Mouse (Mus musculus) left cerebral cortex, adult 9 months (tissue): ENCODE measurements around the gene Hmgcs2.

Source experiments
- DNase-seq, 2 experiments: peaks; one replicate each; pipeline ENCODE4 v3.0.0; 2022; ENCODE audit warnings: low spot score in 2 of 2

Gene Hmgcs2

DNA sequence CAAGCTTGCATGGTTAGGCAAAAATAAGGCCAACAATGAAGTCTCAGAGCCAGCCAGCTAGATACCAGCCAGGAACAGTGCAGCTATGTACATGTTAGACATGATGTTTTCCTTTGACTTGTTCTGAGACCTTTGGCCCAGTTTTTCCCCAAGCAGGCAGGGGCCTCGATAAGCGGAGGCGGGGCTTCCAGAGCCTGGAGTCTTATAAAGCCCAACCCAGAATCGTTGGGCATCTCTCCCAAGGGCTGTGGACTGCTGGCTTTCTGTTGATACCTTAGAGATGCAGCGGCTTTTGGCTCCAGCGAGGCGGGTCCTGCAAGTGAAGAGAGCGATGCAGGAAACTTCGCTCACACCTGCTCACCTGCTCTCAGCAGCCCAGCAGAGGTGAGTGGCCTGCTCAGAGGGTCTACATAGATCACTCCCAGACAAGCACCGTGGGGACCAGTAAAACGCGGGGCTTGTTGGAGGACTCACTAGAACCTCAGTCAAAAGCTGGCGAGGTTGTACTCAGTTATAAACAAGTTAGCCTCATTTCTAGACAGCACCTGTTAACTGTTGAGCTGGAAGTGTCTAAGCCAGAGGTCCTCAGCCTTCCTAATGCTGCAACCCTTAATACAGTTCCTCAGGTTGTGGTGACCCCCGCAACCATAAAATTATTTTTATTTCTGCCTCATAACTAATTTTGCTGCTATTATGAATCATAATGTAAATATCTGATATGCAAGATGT, at the start of gene Hmgcs2:
Hmgcs2 (plus strand) TSS at position 232 of the 729 bp plus-strand sequence.
- DNase-seq = no peak

DNA sequence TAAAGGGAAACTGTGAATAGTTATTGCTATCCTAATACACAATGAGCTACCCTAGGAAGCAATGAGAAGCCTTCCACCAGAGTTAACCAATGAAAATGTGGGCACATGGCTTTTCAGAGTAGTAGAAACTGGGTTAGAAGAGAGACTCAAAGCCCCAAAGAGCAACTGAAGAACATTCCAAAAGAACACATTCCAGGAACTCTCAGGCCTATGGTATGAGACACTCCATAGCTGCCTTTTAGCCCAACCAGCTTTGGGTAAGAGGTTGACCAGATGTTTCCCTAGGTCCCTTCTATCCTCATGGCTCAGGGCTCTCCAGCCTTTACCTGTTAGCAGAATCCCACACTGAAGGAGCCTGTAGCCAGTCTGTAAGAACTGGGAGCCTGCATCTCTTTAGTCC, 46.7 kb upstream of the Hmgcs2 start:
- no peak for DNase-seq

DNA sequence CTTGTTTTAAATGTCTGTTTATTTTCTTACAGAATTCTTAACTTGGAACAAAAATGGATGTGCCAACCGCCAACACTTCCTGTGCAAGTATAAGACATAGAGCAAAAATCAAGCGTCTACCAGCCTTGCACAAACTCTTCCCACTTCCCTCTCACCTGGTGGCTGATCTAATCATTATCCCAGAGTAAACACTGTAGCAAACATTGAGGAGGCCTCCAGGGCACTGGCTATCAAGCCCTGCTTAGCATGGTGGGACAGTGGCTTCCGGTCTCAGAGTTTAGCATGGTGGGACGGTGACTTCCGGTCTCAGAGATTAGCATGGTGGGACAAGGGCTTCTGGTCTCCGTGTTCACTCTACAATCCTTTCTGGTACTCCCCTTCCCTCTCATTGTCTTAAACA, 44.0 kb upstream of the Hmgcs2 start:
- DNase-seq = no peak

DNA sequence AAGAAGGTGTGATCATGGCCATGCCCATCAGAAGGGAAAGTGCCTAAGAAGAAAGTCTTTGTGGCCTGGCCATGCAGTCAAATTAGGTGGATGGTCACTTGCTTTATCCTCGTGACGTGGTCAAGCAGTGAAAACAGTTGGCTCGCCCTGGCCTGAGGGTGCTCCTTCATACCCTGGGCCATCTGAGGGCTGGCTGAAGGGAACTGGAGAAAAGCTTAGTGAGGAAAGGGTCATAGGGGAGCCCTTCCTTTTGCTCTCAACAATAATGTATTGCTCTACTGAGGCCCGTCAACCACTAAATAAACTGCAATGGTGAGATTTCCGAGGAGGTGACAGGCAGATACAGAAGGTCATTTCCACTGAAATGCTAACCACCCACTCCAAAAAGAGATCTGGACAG, 43.0 kb upstream of the Hmgcs2 start:
- no peak for DNase-seq

DNA sequence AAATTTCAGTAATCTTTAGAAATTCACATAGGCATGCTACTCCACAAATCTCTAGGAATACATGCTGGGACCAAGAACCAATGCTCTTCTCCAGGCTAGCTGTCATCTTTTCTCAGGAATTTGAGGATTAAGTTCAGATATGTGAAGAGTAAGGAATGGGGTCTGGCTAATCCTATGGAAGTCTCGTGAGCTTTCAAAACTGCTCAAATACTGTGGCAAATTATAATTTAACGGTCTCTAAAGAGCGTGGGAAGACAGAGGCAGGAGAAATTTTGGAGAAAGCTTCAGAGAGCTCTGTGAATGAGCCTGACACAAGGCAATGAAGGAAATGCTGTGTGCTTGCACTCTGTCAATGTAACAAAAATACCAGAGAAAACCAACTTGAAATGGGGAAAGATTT, 42.1 kb upstream of the Hmgcs2 start:
- DNase-seq = no peak

DNA sequence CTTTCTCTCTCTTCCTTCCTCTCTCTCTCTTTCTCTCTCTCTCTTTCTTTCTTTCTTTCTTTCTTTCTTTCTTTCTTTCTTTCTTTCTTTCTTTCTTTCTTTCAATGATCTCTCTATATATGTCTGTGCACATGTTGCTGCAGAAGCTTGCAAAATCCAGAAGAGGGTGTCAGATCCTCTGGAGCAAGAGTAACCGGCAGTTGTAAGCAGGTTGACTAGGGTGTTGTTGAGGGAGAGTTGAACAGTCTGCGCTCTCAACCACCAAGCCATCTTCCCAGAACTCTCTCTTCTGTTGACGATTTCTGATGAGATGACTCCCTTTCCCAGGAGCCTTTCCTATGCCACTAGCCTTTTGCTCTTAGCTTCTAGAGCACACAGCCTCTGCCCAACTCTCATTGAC, 38.2 kb upstream of the Hmgcs2 start:
- DNase-seq = no peak

DNA sequence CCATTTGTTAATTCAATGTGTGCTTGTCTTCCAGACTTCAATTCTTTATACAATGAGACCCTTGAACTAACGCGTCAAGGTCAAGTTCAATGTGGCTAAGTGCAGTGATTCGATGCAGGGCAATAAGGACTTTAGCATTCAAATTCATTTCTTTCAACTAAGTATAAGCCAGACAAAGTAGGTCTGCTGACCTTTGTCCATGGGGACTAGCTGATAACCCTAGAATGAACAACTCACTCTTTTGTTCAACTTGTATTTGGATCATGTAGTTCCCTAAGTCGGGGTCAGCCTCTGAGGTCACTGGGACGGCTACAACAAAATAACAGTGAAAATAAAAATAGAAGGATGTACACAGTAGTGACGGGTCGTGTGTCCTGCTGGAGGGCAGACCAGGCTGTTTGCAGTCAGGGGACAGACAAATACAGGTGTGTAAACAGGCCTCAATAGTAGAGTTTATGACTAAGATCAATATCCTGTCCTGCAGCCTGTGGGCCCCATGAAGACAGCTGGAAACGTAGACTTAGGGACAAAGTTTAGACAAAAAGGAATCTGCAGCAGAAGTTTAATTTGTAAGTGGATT, 37.7 kb upstream of the Hmgcs2 start:
- no peak for DNase-seq

DNA sequence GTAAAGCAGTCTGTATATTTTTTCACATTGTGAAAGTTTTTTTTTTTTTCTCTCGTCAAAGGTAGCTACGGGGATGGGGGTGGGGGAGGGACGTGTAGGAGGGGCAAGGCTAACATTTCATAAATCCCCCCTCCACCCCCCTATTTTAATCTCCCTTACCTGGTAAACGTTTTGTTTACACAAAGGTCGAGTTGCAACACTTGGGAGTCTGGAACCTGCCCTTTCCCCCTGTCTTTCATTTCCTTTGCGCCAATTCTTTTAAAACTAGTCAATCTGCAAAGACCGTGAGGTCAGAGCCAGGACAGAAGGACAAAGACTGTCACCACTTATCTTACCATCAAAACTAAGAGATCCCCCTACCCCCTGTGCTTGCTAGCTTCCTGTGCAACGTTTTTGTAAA, 34.3 kb upstream of the Hmgcs2 start:
- no peak for DNase-seq

DNA sequence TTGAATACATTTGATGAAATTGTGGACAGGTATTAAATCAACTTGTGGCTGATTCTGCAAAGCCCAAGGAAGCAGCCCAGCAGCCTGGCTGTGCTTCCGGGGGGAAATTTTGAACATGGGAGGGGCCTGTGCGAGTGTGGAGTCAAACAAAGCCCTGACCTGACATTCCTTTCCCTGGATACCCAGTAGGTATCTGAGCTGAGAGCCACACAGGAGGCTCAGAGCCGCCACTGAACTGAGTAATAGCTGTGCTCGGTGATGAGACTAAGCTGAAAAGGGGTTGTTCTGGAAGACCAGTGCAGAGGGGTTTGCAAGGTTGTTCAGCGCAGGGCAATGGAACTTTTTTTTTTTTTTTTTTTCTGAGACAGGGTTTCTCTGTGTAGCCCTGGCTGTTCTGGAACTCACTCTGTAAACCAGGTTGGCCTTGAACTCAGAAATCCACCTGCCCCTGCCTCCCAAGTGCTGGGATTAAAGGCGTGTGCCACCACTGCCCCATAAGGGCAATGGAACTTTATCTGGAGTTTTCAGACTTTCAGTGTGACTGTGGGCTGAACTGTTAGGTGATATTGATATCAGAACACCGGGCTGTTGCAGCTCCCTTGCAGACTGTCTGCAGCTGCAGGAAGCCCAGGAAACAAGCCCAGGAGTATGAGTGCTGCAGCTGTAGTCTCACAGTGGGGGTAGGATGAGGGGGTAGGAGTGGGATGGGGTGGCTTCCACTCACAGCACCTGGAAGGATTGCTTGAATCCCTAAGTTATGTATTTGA, 33.1 kb upstream of the Hmgcs2 start:
- DNase-seq = no peak

DNA sequence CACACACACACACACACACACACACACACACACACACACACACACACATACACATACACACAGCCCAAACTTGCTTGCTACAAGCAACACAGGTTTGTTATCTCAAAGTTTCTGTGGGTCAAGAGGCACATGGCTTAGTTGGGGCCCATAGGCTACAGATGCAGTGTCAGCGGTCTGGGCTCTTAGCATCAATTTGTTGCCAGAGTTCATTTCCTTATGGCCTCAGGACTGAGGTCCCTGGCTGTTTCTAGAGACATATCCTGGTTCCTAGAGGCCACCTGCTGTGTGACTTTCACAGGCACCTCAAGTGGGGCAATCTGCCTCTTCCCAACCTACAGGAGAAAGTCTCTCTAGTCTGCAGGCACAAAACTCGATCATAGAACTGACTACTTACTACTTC, 30.9 kb upstream of the Hmgcs2 start:
- DNase-seq = no peak

DNA sequence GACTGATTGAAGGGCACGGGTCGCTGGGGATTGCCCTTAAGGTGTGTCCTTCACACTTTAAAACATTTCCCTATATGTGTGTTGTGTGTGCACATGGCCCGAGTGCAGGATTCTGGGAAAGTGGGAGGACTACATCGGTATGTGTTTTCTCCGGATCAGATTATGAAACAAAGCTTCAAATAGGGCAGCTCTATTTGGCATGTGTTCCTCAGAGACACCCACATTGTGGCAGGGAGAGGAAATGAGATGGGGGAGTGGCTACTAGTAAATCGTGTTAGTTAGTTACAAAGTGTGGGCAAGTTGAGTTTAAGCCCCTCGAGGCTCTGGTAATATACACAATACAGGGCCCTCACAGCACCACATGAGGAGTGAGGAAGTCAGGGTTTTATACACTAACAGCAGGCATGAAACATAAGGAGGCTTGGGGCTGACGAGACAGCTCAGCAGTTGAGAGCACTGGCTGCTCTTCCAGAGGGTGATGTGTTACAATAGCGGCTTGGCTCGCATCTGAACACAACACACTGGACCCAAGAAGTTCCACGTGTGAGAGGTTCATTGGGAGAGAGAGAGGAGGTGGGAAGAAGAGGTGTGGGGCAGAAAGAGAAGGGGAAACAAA, 30.3 kb upstream of the Hmgcs2 start:
- DNase-seq = peak in 1 of 2 experiments; percentile 9

DNA sequence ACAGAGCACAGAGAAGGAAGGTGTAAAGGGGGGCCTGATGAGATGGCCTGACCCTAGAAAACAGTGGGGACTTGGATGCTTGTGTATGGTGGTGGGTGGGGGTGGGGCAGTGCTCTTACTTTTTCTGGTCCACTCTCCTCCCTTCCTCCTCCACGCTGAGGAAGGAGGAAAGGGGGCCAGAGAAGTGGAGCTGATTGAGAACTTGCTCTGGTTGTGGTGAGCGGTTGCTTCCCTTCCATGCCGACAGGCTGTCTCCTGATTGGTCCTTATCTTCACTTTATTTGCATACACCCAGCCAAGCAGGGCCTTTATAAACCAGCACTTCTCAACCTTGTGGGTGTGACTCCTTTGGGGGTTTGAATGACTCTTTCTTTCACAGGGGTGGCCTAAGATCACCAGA, 26.2 kb upstream of the Hmgcs2 start:
- DNase-seq = no peak

DNA sequence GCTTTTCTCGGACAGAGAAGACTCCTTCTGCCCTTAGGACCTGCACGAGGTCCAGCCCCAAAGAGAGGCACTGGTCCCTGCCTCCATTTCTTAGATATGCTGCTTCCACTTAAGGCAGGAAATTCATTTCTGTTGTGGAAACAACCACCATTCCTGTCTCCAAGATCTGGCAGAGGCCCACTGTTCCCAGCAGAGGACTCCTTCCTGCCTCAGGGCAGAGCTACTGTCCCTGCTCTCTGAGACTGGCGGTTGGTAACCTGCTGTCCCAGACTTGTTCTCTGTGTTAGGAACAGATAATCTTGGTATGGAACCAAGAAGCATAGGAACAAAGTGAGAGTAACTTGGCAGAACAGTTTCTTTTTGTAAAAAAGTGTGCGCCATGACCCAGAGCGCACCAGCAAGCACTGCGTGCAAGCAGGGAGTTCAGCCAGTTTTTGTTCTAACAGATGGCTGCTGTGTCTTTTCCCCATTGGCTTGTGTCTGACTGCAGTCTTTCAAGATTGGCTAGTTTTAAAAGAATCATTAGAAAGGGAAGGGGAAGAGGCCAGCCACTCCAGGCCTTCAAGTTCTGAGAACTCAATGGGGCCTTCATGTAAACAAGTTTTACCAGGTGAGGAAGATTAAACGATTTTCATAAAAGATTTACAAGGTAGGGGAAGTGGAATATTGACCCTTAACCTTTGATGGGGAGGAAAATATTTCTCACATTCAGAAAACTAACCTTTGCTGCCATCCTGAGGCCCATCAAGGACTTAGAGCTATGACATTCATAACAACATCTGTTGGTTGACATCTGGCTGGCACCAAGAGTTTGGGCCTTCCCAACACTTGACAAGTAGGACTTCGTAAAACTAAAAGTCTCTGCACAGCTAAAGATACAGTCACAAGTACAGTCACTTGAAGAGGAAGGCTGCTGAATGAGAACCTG, 25.3 kb upstream of the Hmgcs2 start:
- DNase-seq = no peak

DNA sequence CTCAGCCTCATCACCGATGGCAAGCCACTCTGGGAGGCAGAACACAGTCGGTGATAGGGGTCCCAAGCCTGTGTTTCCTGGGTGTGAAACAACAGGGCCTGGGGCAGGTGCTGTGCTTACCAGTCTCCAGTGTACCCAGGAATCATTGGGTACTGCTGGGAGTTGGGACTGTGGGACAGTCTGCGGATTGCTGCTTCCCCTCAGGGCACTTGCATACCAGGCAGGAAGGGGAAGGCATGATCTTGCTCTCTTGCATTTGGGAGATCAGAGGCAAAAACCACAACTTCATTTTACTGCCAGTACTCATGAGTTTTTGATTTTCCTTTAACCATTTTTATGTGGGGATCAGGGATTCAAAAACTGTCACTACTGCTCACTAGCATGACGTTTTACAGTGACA, 21.5 kb upstream of the Hmgcs2 start:
- DNase-seq = no peak

DNA sequence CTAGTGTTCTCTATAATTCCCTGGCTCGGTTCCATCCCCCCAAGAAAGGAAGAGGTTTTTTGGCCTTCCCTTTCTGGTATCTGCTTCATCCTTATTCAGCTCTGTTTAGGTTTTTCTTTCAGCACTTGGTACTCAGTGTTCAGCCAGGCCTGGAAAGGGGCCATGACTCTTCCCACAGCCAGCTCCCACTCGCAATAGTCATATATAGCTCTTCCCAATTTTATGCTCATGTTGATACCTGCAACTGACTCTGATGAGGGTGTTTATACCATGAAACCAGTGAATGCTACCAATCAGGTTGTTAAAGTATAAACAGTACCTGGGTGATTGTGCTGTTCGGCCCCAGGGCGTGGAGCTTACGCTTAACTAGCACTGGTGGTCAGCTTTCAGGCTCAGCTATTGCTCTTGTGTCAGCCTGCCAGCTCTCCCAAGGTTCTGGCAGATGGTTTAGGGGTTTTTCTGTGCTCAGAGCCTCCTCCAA, 20.9 kb upstream of the Hmgcs2 start:
- DNase-seq = peak; percentile 5 to 60

DNA sequence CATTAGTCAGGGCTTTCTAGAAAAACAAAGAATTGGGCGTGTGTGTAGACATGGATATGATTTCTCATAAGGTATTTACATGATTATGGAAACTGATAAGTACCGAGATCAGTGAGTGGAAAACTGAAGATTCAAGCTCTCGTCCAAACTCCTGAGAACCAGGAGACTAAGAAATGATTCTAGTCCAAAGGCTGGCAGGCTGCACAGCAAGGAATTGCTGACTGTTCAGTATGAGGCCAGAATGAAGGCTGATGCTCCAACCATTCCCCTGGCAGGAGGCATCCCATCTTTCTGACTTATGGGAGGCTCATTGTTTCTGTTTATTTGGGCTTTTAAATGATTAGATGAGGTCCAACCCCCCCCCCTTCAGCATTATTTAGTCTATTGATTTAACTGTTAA, 19.7 kb upstream of the Hmgcs2 start:
- no peak for DNase-seq

DNA sequence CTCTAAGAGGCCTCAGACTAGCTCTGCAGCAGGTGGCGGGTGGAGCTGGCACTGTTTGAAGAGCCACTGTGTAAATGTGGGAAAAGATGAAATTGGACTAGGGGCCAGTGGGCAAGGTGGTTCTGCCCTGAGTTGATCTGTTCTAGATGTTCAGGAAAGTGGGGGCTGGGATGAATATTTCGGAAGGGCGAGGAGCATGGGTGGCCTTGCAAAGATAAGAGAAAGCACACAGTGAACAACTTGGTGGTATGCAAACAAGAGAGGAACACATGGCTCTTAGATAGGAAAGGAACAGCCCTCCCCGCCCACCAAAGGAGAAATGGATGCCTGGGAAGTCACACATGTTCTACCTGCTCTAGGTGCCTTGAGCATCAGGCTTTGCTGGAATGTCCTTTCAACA, 18.8 kb upstream of the Hmgcs2 start:
- no peak for DNase-seq

DNA sequence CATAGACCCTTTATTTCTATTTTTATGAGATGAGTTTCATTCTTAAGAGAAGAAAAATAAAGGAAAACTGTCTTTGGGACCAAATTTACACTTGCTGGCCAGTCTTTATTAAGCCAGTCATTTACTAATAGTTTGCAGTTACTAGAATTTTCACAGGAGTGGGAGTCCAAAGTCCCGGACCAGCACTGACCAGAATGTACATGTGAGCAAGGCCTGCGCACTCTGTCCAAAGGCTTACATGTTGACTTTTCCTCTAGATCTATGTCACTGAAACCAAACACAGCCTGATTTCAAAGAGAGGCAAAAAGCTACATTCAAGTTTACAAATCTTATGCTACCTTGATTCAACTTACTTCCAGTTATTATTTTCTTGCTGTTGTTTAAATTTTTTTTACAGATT, 18.1 kb upstream of the Hmgcs2 start:
- DNase-seq = no peak

DNA sequence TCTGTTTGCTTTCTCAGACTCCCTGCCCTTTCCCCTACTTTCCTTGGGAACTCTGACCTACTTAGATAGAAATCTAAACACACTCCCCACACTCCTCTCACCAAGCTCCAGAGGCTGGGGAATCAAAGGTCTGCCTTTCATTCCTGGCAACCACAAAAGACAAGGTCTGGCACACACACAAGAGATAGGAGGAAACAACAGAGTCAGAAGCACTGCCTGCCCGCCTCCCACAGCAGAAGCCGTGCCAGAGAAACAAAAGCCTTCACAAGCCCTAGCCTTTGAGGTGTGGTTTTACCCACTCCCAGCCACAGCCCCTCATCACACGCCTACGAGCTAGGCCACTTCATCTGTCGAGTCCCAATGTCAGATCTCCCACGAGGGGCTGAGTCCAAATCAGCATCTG, 13.0 kb upstream of the Hmgcs2 start:
- DNase-seq = peak in 1 of 2 experiments; percentile 4

DNA sequence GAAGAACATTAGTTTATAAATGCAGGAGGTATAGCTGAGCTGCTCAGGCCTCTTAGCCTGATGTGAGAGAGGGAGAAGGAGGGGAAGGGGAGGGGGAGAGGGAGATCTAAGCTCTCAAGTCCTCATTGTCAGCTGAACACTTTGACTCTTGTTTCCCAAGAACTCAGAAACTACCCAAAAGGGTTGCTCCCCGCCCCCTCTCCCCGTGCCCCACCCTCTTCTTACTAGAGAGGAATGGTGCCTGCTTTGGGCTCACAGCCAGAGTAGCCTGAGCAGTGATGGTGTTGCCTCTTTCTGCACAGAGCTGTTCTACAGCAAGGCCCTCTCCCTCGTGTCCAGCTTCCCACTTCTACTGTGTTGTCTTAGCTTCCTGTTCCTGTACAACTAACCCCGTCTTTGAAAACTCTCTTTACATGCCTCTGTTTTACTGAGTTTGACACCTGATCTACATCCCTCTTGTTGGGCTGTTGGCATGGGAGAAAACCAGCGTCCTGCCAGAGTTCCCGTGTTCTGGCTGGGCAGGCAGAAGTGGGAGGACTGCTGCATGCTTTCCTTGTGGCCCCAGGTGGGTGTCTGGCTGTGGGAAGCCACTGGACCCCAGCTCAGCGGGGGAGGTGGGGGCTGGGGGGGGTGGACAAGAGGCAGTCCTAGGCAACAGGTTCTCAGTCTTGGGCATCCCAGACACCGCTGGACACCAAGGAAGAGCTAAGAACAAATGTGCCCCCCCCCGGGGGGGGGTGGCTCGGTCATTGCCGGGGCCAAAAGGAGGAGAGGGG, 6.4 kb upstream of the Hmgcs2 start:
- DNase-seq = no peak

DNA sequence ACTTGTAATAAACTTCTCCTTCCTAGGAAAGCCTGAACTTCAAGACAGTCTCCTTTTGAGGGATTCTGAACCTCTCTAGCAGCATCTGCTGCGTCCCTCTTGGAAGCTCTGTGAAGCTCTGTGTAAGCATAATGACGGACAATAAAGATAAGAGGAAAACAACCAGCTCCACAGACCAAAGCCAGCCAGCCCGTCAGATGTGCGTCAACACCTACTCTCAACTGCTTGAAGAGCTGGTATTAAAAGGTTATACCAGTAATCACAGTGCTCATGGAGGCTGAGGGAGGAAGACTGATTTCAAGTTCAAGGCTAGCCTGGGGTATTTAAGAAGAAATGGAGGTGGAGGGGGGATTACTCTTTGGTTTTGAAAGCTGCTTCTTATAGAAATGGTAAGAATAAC, 553 bp upstream of the Hmgcs2 start:
- DNase-seq = no peak
